Mouse (Mus musculus) CH12.LX (cell line): Measurements from ENCODE around the gene Myrf. TPM values are rescaled to one million over a fixed set of nuclear protein-coding genes. Genes with fewer than 3 reads are reported as not detected.

Experiments
- DNase-seq: peaks from one replicate; pipeline ENCODE4 v3.0.0-alpha.2; 2013; ENCODE audit errors: extremely low read depth
- H3K27ac ChIP-seq: 2 replicates; pipeline ENCODE4 v1.5.1; 2012; ENCODE audit warnings: low read depth, mild to moderate bottlenecking, control low read depth, moderate library complexity; ENCODE audit not compliant: insufficient read depth
- H3K27me3 ChIP-seq: replicated peaks from 2 replicates; pipeline ENCODE3; 2012; ENCODE audit warnings: inconsistent platforms
- H3K36me3 ChIP-seq, 2 experiments: replicated peaks in 1 of 2; 2 replicates each; pipeline versions ENCODE3 to v1.6.1; 2012; ENCODE audit warnings: inconsistent platforms in 1 of 2, low read length in 1 of 2, mild to moderate bottlenecking in 1 of 2, mixed read lengths in 1 of 2, moderate library complexity in 1 of 2; ENCODE audit not compliant: control insufficient read depth in 1 of 2, insufficient read depth in 1 of 2
- H3K4me1 ChIP-seq, 2 experiments: 2 replicates each; pipeline ENCODE4 v1.6.1; 2012; ENCODE audit warnings: inconsistent platforms in 1 of 2, moderate library complexity in 1 of 2; ENCODE audit not compliant: insufficient read depth in 2 of 2, control insufficient read depth in 1 of 2
- H3K4me2 ChIP-seq: 2 replicates; pipeline ENCODE4 v1.6.1; 2012; ENCODE audit warnings: low read depth, mild to moderate bottlenecking, control low read depth; ENCODE audit not compliant: poor library complexity, insufficient read depth, severe bottlenecking
- H3K4me3 ChIP-seq, 3 experiments: fragments of 150-350 bp in 1 of 3; sonication (generic) in 1 of 3; replicated peaks in 1 of 3; 2 replicates each; pipeline versions ENCODE3 to v1.5.1; 2011 to 2012; ENCODE audit warnings: low read depth in 2 of 3, low read length in 2 of 3, mild to moderate bottlenecking in 2 of 3, moderate library complexity in 2 of 3, control low read depth in 1 of 3, improper control_type of control experiment in 1 of 3, inconsistent platforms in 1 of 3, mixed read lengths in 1 of 3; ENCODE audit not compliant: poor library complexity in 1 of 3
- H3K79me2 ChIP-seq: replicated peaks from 2 replicates; pipeline ENCODE4 v1.6.1; 2012; ENCODE audit warnings: mild to moderate bottlenecking, moderate library complexity; ENCODE audit not compliant: control insufficient read depth, poor library complexity, insufficient read depth, severe bottlenecking; ENCODE audit errors: extremely low read depth
- H3K9ac ChIP-seq: 2 replicates; pipeline ENCODE4 v1.6.1; 2012; ENCODE audit warnings: low read depth, mild to moderate bottlenecking, control low read depth, moderate library complexity; ENCODE audit not compliant: insufficient read depth
- H3K9me3 ChIP-seq: replicated peaks from 2 replicates; pipeline ENCODE3; 2012; ENCODE audit warnings: low read length, inconsistent platforms, mixed read lengths
- BHLHE40 ChIP-seq: IDR thresholded peaks from 2 replicates; pipeline ENCODE4 v1.6.1; 2011; ENCODE audit warnings: mild to moderate bottlenecking, low read depth, low read length, improper control_type of control experiment
- CHD2 ChIP-seq: IDR thresholded peaks from 2 replicates; pipeline ENCODE4 v1.6.1; 2011; ENCODE audit warnings: low read length, improper control_type of control experiment
- GABPA ChIP-seq: IDR thresholded peaks from 2 replicates; pipeline ENCODE4 v1.6.1; 2012; ENCODE audit warnings: low read depth, low read length, improper control_type of control experiment, inconsistent platforms; ENCODE audit not compliant: insufficient replicate concordance
- HCFC1 ChIP-seq: IDR thresholded peaks from 2 replicates; pipeline ENCODE4 v1.6.1; 2012; ENCODE audit warnings: low read depth, mild to moderate bottlenecking, inconsistent platforms, low read length, improper control_type of control experiment
- IRF4 ChIP-seq: IDR thresholded peaks from 2 replicates; pipeline ENCODE4 v1.6.1; 2014; ENCODE audit warnings: low read depth, mild to moderate bottlenecking, inconsistent platforms, low read length, improper control_type of control experiment
- MAFK ChIP-seq: IDR thresholded peaks from 2 replicates; pipeline ENCODE4 v1.6.1; 2011; ENCODE audit warnings: low read length, improper control_type of control experiment; ENCODE audit not compliant: insufficient replicate concordance
- NELFE ChIP-seq: IDR thresholded peaks from 2 replicates; pipeline ENCODE4 v1.6.1; 2011; ENCODE audit warnings: low read depth, low read length, improper control_type of control experiment
- POLR2A ChIP-seq: IDR thresholded peaks from 2 replicates; pipeline ENCODE4 v1.6.1; 2011; ENCODE audit warnings: low read depth, mild to moderate bottlenecking, improper control_type of control experiment, low read length
- SIN3A ChIP-seq: IDR thresholded peaks from 2 replicates; pipeline ENCODE4 v1.6.1; 2012; ENCODE audit warnings: low read length, improper control_type of control experiment, inconsistent platforms
- UBTF ChIP-seq: IDR thresholded peaks from 2 replicates; pipeline ENCODE4 v1.6.1; 2012; ENCODE audit warnings: low read depth, mild to moderate bottlenecking, inconsistent platforms, low read length, improper control_type of control experiment, moderate library complexity
- USF1 ChIP-seq: IDR thresholded peaks from 2 replicates; pipeline ENCODE4 v1.6.1; 2014; ENCODE audit warnings: low read depth, mild to moderate bottlenecking, inconsistent platforms, low read length, improper control_type of control experiment
- USF2 ChIP-seq: conservative IDR thresholded peaks from 2 replicates; pipeline ENCODE4 v1.6.1; 2011; ENCODE audit warnings: low read depth, low read length, improper control_type of control experiment
- ZC3H11A ChIP-seq: IDR thresholded peaks from 2 replicates; pipeline ENCODE4 v1.6.1; 2012; ENCODE audit warnings: low read depth, mild to moderate bottlenecking, inconsistent platforms, low read length, improper control_type of control experiment
- ZKSCAN1 ChIP-seq: IDR thresholded peaks from 2 replicates; pipeline ENCODE4 v1.6.1; 2012; ENCODE audit warnings: low read depth, inconsistent platforms, low read length, improper control_type of control experiment, borderline replicate concordance
- dilution Hi-C: fragments of 300-500 bp; cut with MboI; formaldehyde crosslinking; loops from 2 replicates; pipeline ENCODE4 v1.14.3; 2020; ENCODE audit warnings: low sequenced_read_pairs; ENCODE audit not compliant: extremely low pct_unique_long_range_greater_than_20kb, extremely low pct_ligation_motif_present
- in situ Hi-C: fragments of 300-500 bp; cut with MboI; formaldehyde crosslinking; loops from 3 replicates; pipeline ENCODE4 v1.14.3; 2019; ENCODE audit warnings: low sequenced_read_pairs, low pct_ligation_motif_present, low pct_unique_long_range_greater_than_20kb, mixed read lengths
- polyA plus RNA-seq: library from polyadenylated mRNA; unstranded; fragments of >175 nt; gene quantifications from 2 replicates; pipeline ENCODE4 v1.2.1, GENCODE M21; 2012; ENCODE audit warnings: low read depth; ENCODE audit not compliant: insufficient read length
- total RNA-seq, 2 experiments: library from RNA; depleted of rRNA; stranded (reverse); fragments of 300-350 nt in 1 of 2; fragments of >200 nt in 1 of 2; gene quantifications; 2 replicates each; pipeline ENCODE4 v1.2.3; 2012 to 2014

Gene Myrf
- total and polyA plus RNA-seq, 3 experiments = 0.10 to 0.13 TPM; not detected in 1

GRCm38 (mm10) chr19:10176941-10177372 is 63.6 kb downstream of the Myrf start:
- no peak overlapping the region for H3K4me3 ChIP-seq
- dilution Hi-C loops = no loop called here
- TF ChIP-seq ZKSCAN1 (no peak), CHD2 (no peak), USF2 (no peak), ZC3H11A (no peak), UBTF (no peak), SIN3A (no peak), USF1 (no peak)
- TF ChIP-seq, all 38 proteins: peak for 0
- Histone ChIP-seq H3K4me1 (peaks cover 10 to 25% of the 10 kb centered on the region in 2 experiments), H3K4me2 (no peak overlapping the region), H3K36me3 (no peaks in the 10 kb centered on the region), H3K9me3 (peaks cover 3% of the 10 kb centered on the region), H3K27ac (no peak overlapping the region), H3K27me3 (no peaks in the 10 kb centered on the region), H3K79me2 (no peaks in the 10 kb centered on the region), H3K9ac (no peak overlapping the region)
- in situ Hi-C loops = no loop called here
- DNase-seq = no peak

GRCm38 (mm10) chr19:10176477-10176876 is 64.1 kb downstream of the Myrf start:
- in situ Hi-C loops (no loop called here), dilution Hi-C loops (no loop called here)
- TF ChIP-seq UBTF (no peak), IRF4 (no peak), POLR2A (no peak), HCFC1 (no peak), MAFK (no peak), NELFE (no peak), BHLHE40 (no peak), GABPA (no peak)
- TF ChIP-seq, all 38 proteins: peak for 0
- Histone ChIP-seq H3K9me3 (peaks cover 3% of the 10 kb centered on the region), H3K36me3 (no peaks in the 10 kb centered on the region), H3K27ac (no peak overlapping the region), H3K27me3 (no peaks in the 10 kb centered on the region), H3K4me1 (peaks cover 9 to 27% of the 10 kb centered on the region in 2 experiments), H3K4me2 (no peak overlapping the region), H3K4me3 (no peak overlapping the region), H3K9ac (no peak overlapping the region), H3K79me2 (no peaks in the 10 kb centered on the region)
- DNase-seq = no peak

GRCm38 (mm10) chr19:10174956-10175355 is 65.6 kb downstream of the Myrf start:
- Histone ChIP-seq H3K79me2 (no peaks in the 10 kb centered on the region), H3K9ac (no peak overlapping the region), H3K27me3 (no peaks in the 10 kb centered on the region), H3K9me3 (peaks cover 3% of the 10 kb centered on the region), H3K4me3 (no peak overlapping the region), H3K4me2 (no peak overlapping the region), H3K27ac (no peak overlapping the region), H3K4me1 (peaks cover 9 to 31% of the 10 kb centered on the region in 2 experiments), H3K36me3 (no peaks in the 10 kb centered on the region)
- in situ Hi-C loops = no loop called here
- no peak for DNase-seq
- dilution Hi-C loops = no loop called here
- no peak for TF ChIP-seq SIN3A
